Mouse (Mus musculus) liver, embryonic 11.5 days (tissue): Measurements from ENCODE around the gene Slc4a3. TPM values are rescaled to one million over a fixed set of nuclear protein-coding genes. Genes with fewer than 3 reads are reported as not detected.

ENCODE experiments used
- ATAC-seq: fragments of 200-750 bp; cut with Nextera tagmentation; replicated peaks from 2 replicates; pipeline ENCODE4 v1.8.0; 2017; ENCODE audit warnings: moderate number of reproducible peaks, mild to moderate bottlenecking, moderate TSS enrichment, moderate library complexity; ENCODE audit not compliant: low FRiP score
- DNase-seq: peaks from one replicate; pipeline ENCODE4 v3.0.0-alpha.2; 2017; ENCODE audit warnings: low spot score
- H3K27ac ChIP-seq: fragments of 300-500 bp; sonication (generic); 2 replicates; pipeline ENCODE4 v1.5.1; 2014; ENCODE audit warnings: mild to moderate bottlenecking, low read depth, low read length, control low read depth
- H3K27me3 ChIP-seq: fragments of 300-500 bp; sonication (generic); replicated peaks from 2 replicates; pipeline ENCODE4 v1.6.1; 2014; ENCODE audit warnings: low read length, mixed read lengths; ENCODE audit not compliant: control insufficient read depth, insufficient read depth
- H3K36me3 ChIP-seq: fragments of 300-500 bp; sonication (generic); 2 replicates; pipeline ENCODE4 v1.6.1; 2014; ENCODE audit warnings: mild to moderate bottlenecking, low read length, moderate library complexity, mixed read lengths; ENCODE audit not compliant: control insufficient read depth, insufficient read depth
- H3K4me1 ChIP-seq: fragments of 300-500 bp; sonication (generic); replicated peaks from 2 replicates; pipeline ENCODE4 v1.6.1; 2014; ENCODE audit warnings: low read length, mixed read lengths; ENCODE audit not compliant: control insufficient read depth, insufficient read depth
- H3K4me2 ChIP-seq: fragments of 300-500 bp; sonication (generic); 2 replicates; pipeline ENCODE4 v1.6.1; 2014; ENCODE audit warnings: mild to moderate bottlenecking, control low read depth, moderate library complexity
- H3K4me3 ChIP-seq: fragments of 300-500 bp; sonication (generic); 2 replicates; pipeline ENCODE4 v1.5.1; 2014; ENCODE audit warnings: low read depth, low read length, control low read depth
- H3K9ac ChIP-seq: fragments of 300-500 bp; sonication (generic); 2 replicates; pipeline ENCODE4 v1.6.1; 2014; ENCODE audit warnings: low read depth, low read length, control low read depth
- H3K9me3 ChIP-seq: fragments of 300-500 bp; sonication (generic); 2 replicates; pipeline ENCODE4 v1.6.1; 2016; ENCODE audit warnings: low read length, inconsistent platforms, mixed read lengths; ENCODE audit not compliant: control insufficient read depth
- WGBS: fragments of 180-500 bp; shearing (Covaris S2); extraction: QIAGEN DNeasy Blood & Tissue Kit; methylation state at CpG from one replicate; pipeline ENCODE4 v1.1.7; 2014; 5-methylcytosine and 5-hydroxymethylcytosine counted together
- polyA plus RNA-seq: library from polyadenylated mRNA; unstranded; fragments of >200 nt; fragmentation: Nextera tagmentation; extraction: Ambion mirVana; gene quantifications from 2 replicates; pipeline ENCODE4 v1.2.1, GENCODE M21; 2014

Slc4a3 gene
- polyA plus RNA-seq: 5.2 and 5.4 TPM in 2 replicates

- peak within 1 kb of the TSS; percentile 57 for H3K9ac ChIP-seq
- H3K4me3 ChIP-seq: peak within 1 kb of the TSS; percentile 58
- ATAC-seq (peak; percentile 55; the same call in 1 of the 2 replicates), DNase-seq (peak; percentile 61)
- 2% methylated on average over 58 of the region's 64 CpGs for WGBS
- H3K4me1 ChIP-seq: no peaks in the 10 kb centered on the region
- peaks cover 26% of the 10 kb centered on the region for H3K27me3 ChIP-seq
- no peaks in the 10 kb centered on the region for H3K36me3 ChIP-seq
- peak within 1 kb of the TSS; percentile 72 for H3K4me2 ChIP-seq
- H3K27ac ChIP-seq: no peak within 1 kb of the TSS; the same call in 1 of the 2 replicates
- H3K9me3 ChIP-seq: no peaks in the 10 kb centered on the region
These were observed at the start of gene Slc4a3 for GRCm38 (mm10) chr1:75545965-75546956. Gene Slc4a3, plus strand, starts transcription at chr1:75546266.

GRCm38 (mm10) chr1:75498897-75499296, 47.2 kb upstream of the Slc4a3 start:
- Histone ChIP-seq H3K4me2 (no peak overlapping the region), H3K9me3 (no peaks in the 10 kb centered on the region), H3K36me3 (peaks cover 10% of the 10 kb centered on the region; the same call in 1 of the 2 replicates), H3K27me3 (peaks cover 4% of the 10 kb centered on the region), H3K27ac (no peak overlapping the region), H3K4me3 (no peak overlapping the region), H3K4me1 (peaks cover 2% of the 10 kb centered on the region; the same call in 1 of the 2 replicates), H3K9ac (no peak overlapping the region)
- 81% methylated on average over 4 of the region's 4 CpGs for WGBS
- no peak for DNase-seq
- no peak for ATAC-seq

- DNase-seq: no peak
- Histone ChIP-seq H3K4me3 (no peak overlapping the region), H3K4me1 (peaks cover 2% of the 10 kb centered on the region; the same call in 1 of the 2 replicates), H3K9ac (no peak overlapping the region), H3K4me2 (no peak overlapping the region), H3K27me3 (peaks cover 8% of the 10 kb centered on the region), H3K9me3 (no peaks in the 10 kb centered on the region), H3K27ac (no peak overlapping the region), H3K36me3 (peaks cover 10% of the 10 kb centered on the region; the same call in 1 of the 2 replicates)
- 78% methylated on average over 7 of the region's 7 CpGs for WGBS
- ATAC-seq: no peak
These were observed 46.6 kb upstream of the Slc4a3 start for GRCm38 (mm10) chr1:75499441-75499840.

- Histone ChIP-seq H3K27me3 (peaks cover 33% of the 10 kb centered on the region), H3K4me1 (peaks cover 10% of the 10 kb centered on the region), H3K27ac (no peak overlapping the region), H3K9ac (no peak overlapping the region), H3K4me3 (no peak overlapping the region), H3K9me3 (no peaks in the 10 kb centered on the region), H3K36me3 (peaks cover 6% of the 10 kb centered on the region; the same call in 1 of the 2 replicates), H3K4me2 (no peak overlapping the region)
- WGBS: 87% methylated on average over 9 of the region's 9 CpGs
- ATAC-seq (no peak), DNase-seq (no peak)
These were observed 44.2 kb upstream of the Slc4a3 start for GRCm38 (mm10) chr1:75501905-75502304.

GRCm38 (mm10) chr1:75502945-75503650, 43.0 kb upstream of the Slc4a3 start:
- DNase-seq (no peak), ATAC-seq (no peak)
- H3K4me3 ChIP-seq: no peak overlapping the region
- WGBS: 76% methylated on average over 24 of the region's 25 CpGs
- peaks cover 15% of the 10 kb centered on the region for H3K4me1 ChIP-seq
- H3K27me3 ChIP-seq: peaks cover 44% of the 10 kb centered on the region
- H3K36me3 ChIP-seq: peaks cover 6% of the 10 kb centered on the region; the same call in 1 of the 2 replicates
- H3K9me3 ChIP-seq: no peaks in the 10 kb centered on the region
- no peak overlapping the region for H3K27ac ChIP-seq
- H3K9ac ChIP-seq: no peak overlapping the region
- peak overlapping the region; percentile 68; the same call in 1 of the 2 replicates for H3K4me2 ChIP-seq

- Histone ChIP-seq H3K36me3 (peaks cover 6% of the 10 kb centered on the region; the same call in 1 of the 2 replicates), H3K4me2 (peak overlapping the region; percentile 68; the same call in 1 of the 2 replicates), H3K4me3 (no peak overlapping the region), H3K27me3 (peaks cover 46% of the 10 kb centered on the region), H3K4me1 (peaks cover 15% of the 10 kb centered on the region), H3K9ac (no peak overlapping the region), H3K27ac (no peak overlapping the region), H3K9me3 (no peaks in the 10 kb centered on the region)
- no peak for ATAC-seq
- DNase-seq: no peak
- 61% methylated on average over 23 of the region's 23 CpGs for WGBS
These were observed 42.5 kb upstream of the Slc4a3 start for GRCm38 (mm10) chr1:75503651-75503980.

- Histone ChIP-seq H3K27ac (no peak overlapping the region), H3K36me3 (peaks cover 6% of the 10 kb centered on the region; the same call in 1 of the 2 replicates), H3K9me3 (no peaks in the 10 kb centered on the region), H3K27me3 (peaks cover 52% of the 10 kb centered on the region), H3K9ac (no peak overlapping the region), H3K4me3 (peak overlapping the region; percentile 69), H3K4me2 (peak overlapping the region; percentile 68), H3K4me1 (peaks cover 15% of the 10 kb centered on the region)
- WGBS: 61% methylated on average over 9 of the region's 9 CpGs
- DNase-seq: no peak
- no peak for ATAC-seq
These were observed 41.6 kb upstream of the Slc4a3 start for GRCm38 (mm10) chr1:75504256-75505045.
